In the genomic region with DNA sequence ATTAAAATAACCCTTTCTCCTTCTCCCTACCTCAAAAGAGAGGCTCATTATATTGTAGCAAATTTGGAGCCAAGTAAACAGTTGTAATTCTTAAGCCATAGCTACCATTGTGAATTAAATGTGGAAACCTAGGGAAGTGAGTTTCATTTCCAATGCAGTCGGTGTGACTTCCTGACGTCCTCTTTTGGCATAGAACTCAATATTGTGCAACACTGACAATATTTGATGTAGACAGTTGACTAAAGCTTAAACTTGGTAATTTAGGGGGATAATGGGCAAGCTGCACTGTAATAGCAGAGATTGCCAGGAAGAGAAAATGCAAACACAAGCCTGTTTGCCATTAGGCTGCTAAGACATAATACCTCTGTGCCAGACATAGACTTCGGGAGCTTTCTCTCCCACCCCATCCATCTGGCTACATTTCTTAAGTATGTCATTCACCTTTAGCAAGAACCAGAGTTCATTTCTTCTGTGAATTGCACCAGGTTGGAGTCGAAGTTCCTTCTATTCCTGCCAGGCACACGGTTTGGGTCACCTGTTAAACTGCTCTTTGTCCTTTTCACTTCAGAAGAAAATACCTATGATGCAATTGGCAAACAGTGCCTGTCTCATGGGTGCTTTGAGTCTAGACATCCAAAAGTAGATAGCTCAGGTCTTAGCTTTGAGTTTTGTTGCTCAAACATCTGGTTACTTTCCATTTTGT, we compare ENCODE assay signal across 12 mouse cellular contexts. TPM values are rescaled to one million over a fixed set of nuclear protein-coding genes. Genes with fewer than 3 reads are reported as not detected.
DNase-seq lines count a peak whose midpoint lies in the region; ATAC-seq and TF ChIP-seq lines count a peak whose summit lies in the region.
"Had no signal": no experiment of that assay in that cellular context is flagged by ENCODE, and none has a peak within 500 bp of the region (broad histone marks: within the 10 kb centered on the region; RNA-seq: fewer than 3 reads in every experiment).

No protein-coding gene starts in this region.

- 81% methylated on average over 5 of the region's 5 CpGs for WGBS in kidney, embryonic 15.5 days
- 75% methylated on average over 5 of the region's 5 CpGs for WGBS in midbrain, postnatal 0 days

- peaks cover 45% of the 10 kb centered on the region for H3K4me1 ChIP-seq in kidney, embryonic 15.5 days
- H3K4me1 ChIP-seq in midbrain, postnatal 0 days (ENCODE audit: insufficient read depth, low read length) = peaks cover 15% of the 10 kb centered on the region

- no peak overlapping the region for H3K4me2 ChIP-seq in kidney, embryonic 15.5 days
- H3K4me2 ChIP-seq in midbrain, postnatal 0 days (ENCODE audit: low read depth, low read length, poor library complexity, severe bottlenecking) = no peak overlapping the region

- no peaks in the 10 kb centered on the region for H3K36me3 ChIP-seq in kidney, embryonic 15.5 days
- no peaks in the 10 kb centered on the region for H3K36me3 ChIP-seq in midbrain, postnatal 0 days (ENCODE audit: insufficient read depth, low read length)

- DNase-seq in gastrocnemius, adult 18-20 months (ENCODE audit: low spot score) = peak; percentile 49
- no peak for DNase-seq in gastrocnemius, postnatal 10 days
- DNase-seq in kidney, postnatal 25 days = peak; percentile 29 to 52
- DNase-seq in fibroblast of lung, adult 2 months (ENCODE audit: low read depth) = peak; percentile 31
- DNase-seq in lung, postnatal 36 days = peak; percentile 74
- DNase-seq in midbrain, postnatal 0 days (ENCODE audit: low spot score) = no peak
- no peak for DNase-seq in cerebellum, adult 8-10 months
- DNase-seq: retina, postnatal 1 day; thymus, adult 2 months had no signal

- H3K4me3 ChIP-seq in kidney, embryonic 15.5 days (replicated peaks) = no peak overlapping the region
- no peak overlapping the region for H3K4me3 ChIP-seq in midbrain, postnatal 0 days (ENCODE audit: low read depth, low read length)

- no peaks in the 10 kb centered on the region for H3K9me3 ChIP-seq in kidney, embryonic 15.5 days (replicated peaks)
- H3K9me3 ChIP-seq in midbrain, postnatal 0 days (ENCODE audit: low read length) = no peaks in the 10 kb centered on the region

- H3K27me3 ChIP-seq in kidney, embryonic 15.5 days = no peaks in the 10 kb centered on the region
- no peaks in the 10 kb centered on the region for H3K27me3 ChIP-seq in midbrain, postnatal 0 days (ENCODE audit: insufficient read depth, low read length)
- H3K27me3 ChIP-seq: Patski had no signal

- no peak overlapping the region for H3K27ac ChIP-seq in kidney, embryonic 15.5 days
- no peak overlapping the region for H3K27ac ChIP-seq in midbrain, postnatal 0 days (ENCODE audit: low read depth, low read length)
- H3K27ac ChIP-seq: kidney, postnatal 0 days had no signal

- no peak for TF ChIP-seq CTCF in midbrain, postnatal 0 days (IDR thresholded peaks at IDR 0.05)

- no peak overlapping the region for H3K9ac ChIP-seq in kidney, embryonic 15.5 days
- H3K9ac ChIP-seq in midbrain, postnatal 0 days (replicated peaks; ENCODE audit: low read length, poor library complexity, severe bottlenecking) = no peak overlapping the region

- no peak for ATAC-seq in kidney, embryonic 15.5 days (replicated peaks; ENCODE audit: low FRiP score)
- ATAC-seq in midbrain, postnatal 0 days (ENCODE audit: low FRiP score) = no peak
- ATAC-seq: Patski had no signal

RNA-seq across cellular contexts. Expression of gene Daam1, which starts 5.2 kb away (rescaled TPM):
- 10 to 100 TPM in 1 of 2 experiments, 1 to 10 TPM in 1; 9.5 to 11.7 TPM for total RNA-seq in gastrocnemius, adult 18-20 months (2021)
- 10 to 100 TPM; 18.2 to 23.6 TPM for total RNA-seq in gastrocnemius, postnatal 10 days (2021)
- polyA plus RNA-seq in kidney, embryonic 15.5 days (2015; fragmentation: Nextera tagmentation; extraction: Ambion mirVana) = 9.0 and 9.4 TPM in 2 replicates
- 86.0 and 94.4 TPM in 2 replicates for total RNA-seq in midbrain, postnatal 0 days (2014; rRNA removed)
- 25.8 and 27.3 TPM in 2 replicates for polyA plus RNA-seq in midbrain, postnatal 0 days (2015; fragmentation: Nextera tagmentation; extraction: Ambion mirVana)

Comparison
In these comparisons a context has a peak if more than half of its experiments do, and no peak if none do; other contexts are left out.
1. DNase-seq: peak in gastrocnemius, adult 18-20 months (single experiment), kidney, postnatal 25 days (2 of 2), fibroblast of lung, adult 2 months (single experiment) and lung, postnatal 36 days (single experiment); none in gastrocnemius, postnatal 10 days (single experiment), midbrain, postnatal 0 days (single experiment) and cerebellum, adult 8-10 months (single experiment).